Mouse (Mus musculus) MEL (cell line): ENCODE measurements around the gene Igflr1. TPM values are rescaled to one million over a fixed set of nuclear protein-coding genes. Genes with fewer than 3 reads are reported as not detected.

Experiments
- DNase-seq: peaks from one replicate; pipeline ENCODE4 v3.0.0; 2011; ENCODE audit warnings: low read depth, low spot score
- H3K27ac ChIP-seq: 2 replicates; pipeline ENCODE4 v1.5.1; 2012; ENCODE audit warnings: low read depth, mild to moderate bottlenecking, control low read depth, low read length, moderate library complexity; ENCODE audit not compliant: control insufficient read depth
- H3K27me3 ChIP-seq, 2 experiments: fragments of 150-350 bp in 1 of 2; sonication (generic) in 1 of 2; 2 replicates each; pipeline ENCODE4 v1.6.1; 2012; ENCODE audit warnings: low read length in 2 of 2, mild to moderate bottlenecking in 2 of 2, improper control_type of control experiment in 1 of 2, moderate library complexity in 1 of 2; ENCODE audit not compliant: insufficient read depth in 2 of 2, control insufficient read depth in 1 of 2
- H3K36me3 ChIP-seq, 2 experiments: 2 replicates each; pipeline ENCODE4 v1.6.1; 2012 to 2014; ENCODE audit warnings: low read length in 2 of 2, improper control_type of control experiment in 1 of 2, inconsistent platforms in 1 of 2, mild to moderate bottlenecking in 1 of 2; ENCODE audit not compliant: insufficient read depth in 2 of 2, control insufficient read depth in 1 of 2
- H3K4me1 ChIP-seq, 2 experiments: fragments of 150-350 bp in 1 of 2; sonication (generic) in 1 of 2; 2 replicates each; pipeline ENCODE4 v1.6.1; 2012; ENCODE audit warnings: low read length in 2 of 2, improper control_type of control experiment in 1 of 2, mild to moderate bottlenecking in 1 of 2; ENCODE audit not compliant: insufficient read depth in 2 of 2, control insufficient read depth in 1 of 2
- H3K4me3 ChIP-seq, 2 experiments: fragments of 150-350 bp in 1 of 2; sonication (generic) in 1 of 2; 2 replicates each; pipeline ENCODE4 v1.5.1; 2012; ENCODE audit warnings: low read depth in 2 of 2, low read length in 2 of 2, mild to moderate bottlenecking in 2 of 2, moderate library complexity in 2 of 2, control low read depth in 1 of 2, improper control_type of control experiment in 1 of 2; ENCODE audit not compliant: control insufficient read depth in 1 of 2, insufficient read depth in 1 of 2
- H3K79me2 ChIP-seq: 2 replicates; pipeline ENCODE4 v1.6.1; 2012; ENCODE audit warnings: mild to moderate bottlenecking, low read length, moderate library complexity; ENCODE audit not compliant: control insufficient read depth, poor library complexity, insufficient read depth
- H3K9ac ChIP-seq: 2 replicates; pipeline ENCODE4 v1.6.1; 2012; ENCODE audit warnings: low read depth, mild to moderate bottlenecking, control low read depth, low read length, moderate library complexity; ENCODE audit not compliant: control insufficient read depth, poor library complexity, severe bottlenecking
- H3K9me3 ChIP-seq: fragments of 150-350 bp; sonication (generic); replicated peaks from 2 replicates; pipeline ENCODE4 v1.6.1; 2012; ENCODE audit warnings: mild to moderate bottlenecking, low read length, improper control_type of control experiment, moderate library complexity; ENCODE audit not compliant: insufficient read depth
- CHD1 ChIP-seq: IDR thresholded peaks from 2 replicates; pipeline ENCODE4 v1.6.1; 2012; ENCODE audit warnings: low read depth, mild to moderate bottlenecking, inconsistent platforms, low read length, improper control_type of control experiment
- E2F4 ChIP-seq: IDR thresholded peaks from 2 replicates; pipeline ENCODE4 v1.6.1; 2011; ENCODE audit warnings: low read depth, low read length, improper control_type of control experiment, borderline replicate concordance
- ELF1 ChIP-seq: IDR thresholded peaks from 2 replicates; pipeline ENCODE4 v1.6.1; 2014; ENCODE audit warnings: low read depth, mild to moderate bottlenecking, inconsistent platforms, low read length, improper control_type of control experiment, moderate library complexity
- ETS1 ChIP-seq: IDR thresholded peaks from 2 replicates; pipeline ENCODE4 v1.6.1; 2012; ENCODE audit warnings: low read depth, mild to moderate bottlenecking, inconsistent platforms, low read length, improper control_type of control experiment, moderate library complexity
- GABPA ChIP-seq: IDR thresholded peaks from 2 replicates; pipeline ENCODE4 v1.6.1; 2012; ENCODE audit warnings: low read depth, mild to moderate bottlenecking, inconsistent platforms, low read length, improper control_type of control experiment, moderate library complexity
- GATA1 ChIP-seq: IDR thresholded peaks from 2 replicates; pipeline ENCODE4 v1.6.1; 2011; ENCODE audit warnings: low read depth, low read length, improper control_type of control experiment
- HCFC1 ChIP-seq: IDR thresholded peaks from 2 replicates; pipeline ENCODE4 v1.6.1; 2012; ENCODE audit warnings: low read depth, mild to moderate bottlenecking, inconsistent platforms, low read length, improper control_type of control experiment, moderate library complexity
- JUND ChIP-seq: IDR thresholded peaks from 2 replicates; pipeline ENCODE4 v1.6.1; 2011; ENCODE audit warnings: low read depth, mild to moderate bottlenecking, improper control_type of control experiment, low read length
- KAT2A ChIP-seq: conservative IDR thresholded peaks from 2 replicates; pipeline ENCODE4 v1.6.1; 2012; ENCODE audit warnings: low read depth, low read length, improper control_type of control experiment, inconsistent platforms
- MAFK ChIP-seq: IDR thresholded peaks from 2 replicates; pipeline ENCODE4 v1.6.1; 2011; ENCODE audit warnings: low read depth, mild to moderate bottlenecking, low read length, improper control_type of control experiment, borderline replicate concordance
- MAZ ChIP-seq: IDR thresholded peaks from 2 replicates; pipeline ENCODE4 v1.6.1; 2012; ENCODE audit warnings: low read depth, mild to moderate bottlenecking, inconsistent platforms, low read length, improper control_type of control experiment
- MEF2A ChIP-seq: IDR thresholded peaks from 2 replicates; pipeline ENCODE4 v1.6.1; 2014; ENCODE audit warnings: low read depth, mild to moderate bottlenecking, inconsistent platforms, low read length, improper control_type of control experiment; ENCODE audit not compliant: poor library complexity, insufficient replicate concordance, severe bottlenecking; ENCODE audit errors: extremely low read depth
- MXI1 ChIP-seq: IDR thresholded peaks from 2 replicates; pipeline ENCODE4 v1.6.1; 2011; ENCODE audit warnings: mild to moderate bottlenecking, low read depth, low read length, improper control_type of control experiment
- MYB ChIP-seq: IDR thresholded peaks from 2 replicates; pipeline ENCODE4 v1.6.1; 2011; ENCODE audit warnings: mild to moderate bottlenecking, low read depth, low read length, improper control_type of control experiment
- NELFE ChIP-seq: IDR thresholded peaks from 2 replicates; pipeline ENCODE4 v1.6.1; 2011; ENCODE audit warnings: low read depth, low read length, improper control_type of control experiment
- POLR2A ChIP-seq, 2 experiments: IDR thresholded peaks; 2 replicates each; pipeline ENCODE4 v1.6.1; 2011 to 2012; ENCODE audit warnings: low read length in 2 of 2, mild to moderate bottlenecking in 2 of 2, control low read depth in 1 of 2, improper control_type of control experiment in 1 of 2, low read depth in 1 of 2, moderate library complexity in 1 of 2; ENCODE audit not compliant: control insufficient read depth in 1 of 2, insufficient read depth in 1 of 2, poor library complexity in 1 of 2
- POLR2AphosphoS2 ChIP-seq: IDR thresholded peaks from 2 replicates; pipeline ENCODE4 v1.6.1; 2011; ENCODE audit warnings: low read length, improper control_type of control experiment
- POLR2AphosphoS5 ChIP-seq: IDR thresholded peaks from 2 replicates; pipeline ENCODE4 v1.6.1; 2012; ENCODE audit warnings: low read depth, borderline replicate concordance, mild to moderate bottlenecking, inconsistent platforms, low read length, moderate library complexity, mixed read lengths
- RAD21 ChIP-seq: IDR thresholded peaks from 2 replicates; pipeline ENCODE4 v1.6.1; 2011; ENCODE audit warnings: mild to moderate bottlenecking, low read depth, low read length, improper control_type of control experiment
- RCOR1 ChIP-seq: IDR thresholded peaks from 2 replicates; pipeline ENCODE4 v1.6.1; 2012; ENCODE audit warnings: low read depth, mild to moderate bottlenecking, inconsistent platforms, low read length, improper control_type of control experiment
- SMC3 ChIP-seq: IDR thresholded peaks from 2 replicates; pipeline ENCODE4 v1.6.1; 2011; ENCODE audit warnings: low read depth, low read length, improper control_type of control experiment
- TAL1 ChIP-seq: IDR thresholded peaks from 2 replicates; pipeline ENCODE4 v1.6.1; 2012; ENCODE audit warnings: mild to moderate bottlenecking, inconsistent platforms, low read length, moderate library complexity, mixed read lengths
- TBP ChIP-seq: IDR thresholded peaks from 2 replicates; pipeline ENCODE4 v1.8.0; 2011; ENCODE audit warnings: low read depth, low read length, improper control_type of control experiment
- TCF12 ChIP-seq: IDR thresholded peaks from 2 replicates; pipeline ENCODE4 v1.6.1; 2014; ENCODE audit warnings: low read depth, mild to moderate bottlenecking, inconsistent platforms, low read length, improper control_type of control experiment, moderate library complexity
- UBTF ChIP-seq: IDR thresholded peaks from 2 replicates; pipeline ENCODE4 v1.6.1; 2012; ENCODE audit warnings: low read depth, mild to moderate bottlenecking, inconsistent platforms, low read length, improper control_type of control experiment, moderate library complexity, borderline replicate concordance; ENCODE audit not compliant: insufficient read depth
- USF1 ChIP-seq: IDR thresholded peaks from 2 replicates; pipeline ENCODE4 v1.6.1; 2014; ENCODE audit warnings: low read depth, mild to moderate bottlenecking, inconsistent platforms, low read length, improper control_type of control experiment, moderate library complexity
- USF2 ChIP-seq, 2 experiments: IDR thresholded peaks; 2 replicates each; pipeline ENCODE4 v1.6.1; 2011 to 2012; ENCODE audit warnings: improper control_type of control experiment in 2 of 2, low read length in 2 of 2, borderline replicate concordance in 1 of 2, inconsistent platforms in 1 of 2, low read depth in 1 of 2, mild to moderate bottlenecking in 1 of 2; ENCODE audit not compliant: insufficient read depth in 1 of 2
- ZMIZ1 ChIP-seq: IDR thresholded peaks from 2 replicates; pipeline ENCODE4 v1.6.1; 2012; ENCODE audit warnings: low read depth, mild to moderate bottlenecking, inconsistent platforms, low read length, improper control_type of control experiment, moderate library complexity
- ZNF384 ChIP-seq: IDR thresholded peaks from 2 replicates; pipeline ENCODE4 v1.6.1; 2012; ENCODE audit warnings: low read depth, mild to moderate bottlenecking, inconsistent platforms, low read length, improper control_type of control experiment
- polyA plus RNA-seq, 2 experiments: library from polyadenylated mRNA; stranded (reverse) in 1 of 2; unstranded in 1 of 2; fragments of >175 nt in 1 of 2; fragments of >200 nt in 1 of 2; gene quantifications; 2 replicates each; pipeline versions ENCODE4 v1.2.1 to v1.2.4; 2012; ENCODE audit warnings: low replicate concordance in 2 of 2, low read depth in 1 of 2; ENCODE audit not compliant: insufficient read length in 2 of 2, insufficient read depth in 1 of 2, missing spikeins in 1 of 2
- total RNA-seq: library from RNA; depleted of rRNA; stranded (reverse); fragments of 300-350 nt; gene quantifications from 2 replicates; pipeline ENCODE4 v1.2.3, GENCODE M21; 2012

Gene Igflr1
- total and polyA plus RNA-seq, 3 experiments, result 1.3 to 3.1 TPM; not detected in 1

- Histone ChIP-seq H3K79me2 (peaks cover 2% of the 10 kb centered on the region; the same call in 1 of the 2 replicates), H3K4me1 (peaks cover 0 to 8% of the 10 kb centered on the region in 2 experiments; a peak in 1 of 4 replicates), H3K9me3 (no peaks in the 10 kb centered on the region), H3K36me3 (peaks cover 0 to 8% of the 10 kb centered on the region in 2 experiments; a peak in 3 of 4 replicates), H3K27ac (no peak overlapping the region), H3K9ac (no peak overlapping the region), H3K4me3 (no peak overlapping the region), H3K27me3 (no peaks in the 10 kb centered on the region)
- no peak for TF ChIP-seq JUND
- no peak for TF ChIP-seq TCF12
- no peak for TF ChIP-seq E2F4
- TF ChIP-seq NELFE, result no peak
- TF ChIP-seq POLR2AphosphoS5, result no peak
- no peak for TF ChIP-seq UBTF
- no peak for TF ChIP-seq MAFK
- no peak for TF ChIP-seq CHD1
- no peak for TF ChIP-seq USF2 (IDR thresholded peaks at IDR 0.05; ENCODE audit: borderline replicate concordance in 1 of 2, insufficient read depth in 1 of 2, low read depth in 1 of 2, low read length in 2 of 2)
- TF ChIP-seq POLR2A (IDR thresholded peaks at IDR 0.05; ENCODE audit: control insufficient read depth in 1 of 2, insufficient read depth in 1 of 2, low read depth in 1 of 2, low read length in 2 of 2, poor library complexity in 1 of 2), result no peak
- TF ChIP-seq MYB, result no peak
- TF ChIP-seq GATA1, result no peak
- TF ChIP-seq ETS1, result no peak
- no peak for TF ChIP-seq RCOR1
- TF ChIP-seq GABPA, result no peak
- TF ChIP-seq RAD21, result no peak
- TF ChIP-seq TAL1, result no peak
- no peak for TF ChIP-seq KAT2A
- TF ChIP-seq ZNF384, result no peak
- DNase-seq, result no peak
Observed at GRCm38 (mm10) chr7:30550603-30551002, 14.6 kb upstream of the Igflr1 start.

DNA sequence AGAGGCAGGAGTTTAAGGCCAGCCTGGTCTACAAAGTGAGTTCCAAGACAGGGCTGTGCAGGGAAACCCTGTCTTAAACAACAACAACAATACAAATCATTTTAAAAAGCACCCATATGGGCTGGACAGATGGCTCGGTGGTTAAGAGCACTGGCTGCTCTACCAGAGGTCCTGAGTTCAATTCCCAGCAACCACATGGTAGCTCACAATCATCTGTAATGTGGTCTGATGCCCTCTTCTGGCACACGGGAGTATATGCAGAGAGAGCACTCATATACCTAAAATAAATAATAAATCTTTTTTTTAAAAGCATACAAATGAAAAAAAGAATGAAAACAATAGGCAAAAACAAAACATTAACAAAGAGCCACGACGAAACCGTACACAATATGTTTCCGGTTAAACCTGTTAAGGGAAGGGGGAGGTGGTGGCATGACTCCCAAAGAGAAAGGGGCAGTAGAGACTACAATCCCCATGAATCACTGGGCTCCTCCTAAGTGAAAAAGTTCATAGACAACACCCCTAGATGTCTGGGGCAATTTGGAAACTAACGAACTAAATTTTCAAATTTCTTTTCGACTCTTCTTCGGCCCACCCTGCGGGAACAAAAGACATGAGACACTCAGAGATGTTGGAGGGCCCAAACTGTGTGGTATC, 13.7 kb upstream of the Igflr1 start:
- Histone ChIP-seq H3K36me3 (peaks cover 0 to 5% of the 10 kb centered on the region in 2 experiments; a peak in 2 of 4 replicates), H3K4me1 (peaks cover 0 to 5% of the 10 kb centered on the region in 2 experiments; a peak in 1 of 4 replicates), H3K4me3 (peak overlapping the region; percentile 48 to 71), H3K9me3 (no peaks in the 10 kb centered on the region), H3K27ac (peak overlapping the region; percentile 93), H3K9ac (peak overlapping the region; percentile 81), H3K79me2 (peaks cover 2% of the 10 kb centered on the region; the same call in 1 of the 2 replicates), H3K27me3 (no peaks in the 10 kb centered on the region)
- DNase-seq, result peak; percentile 89
- peak; percentile 87 for TF ChIP-seq TBP
- TF ChIP-seq MXI1, result peak; percentile 53
- no peak for TF ChIP-seq ETS1
- TF ChIP-seq MEF2A, result no peak
- no peak for TF ChIP-seq POLR2AphosphoS2
- TF ChIP-seq UBTF, result no peak
- TF ChIP-seq RCOR1, result peak; percentile 26; the same call in 1 of the 2 replicates
- TF ChIP-seq ELF1, result 0 out of 2 replicates have a peak, but pooled peaks have one; percentile 4
- no peak for TF ChIP-seq USF2 (IDR thresholded peaks at IDR 0.05; ENCODE audit: borderline replicate concordance in 1 of 2, insufficient read depth in 1 of 2, low read depth in 1 of 2, low read length in 2 of 2)
- no peak for TF ChIP-seq POLR2AphosphoS5
- TF ChIP-seq SMC3, result peak; percentile 26; the same call in 1 of the 2 replicates
- no peak for TF ChIP-seq MAZ
- TF ChIP-seq CHD1, result no peak
- TF ChIP-seq HCFC1, result peak; percentile 91
- TF ChIP-seq ZNF384, result peak; percentile 36; the same call in 1 of the 2 replicates
- no peak for TF ChIP-seq GABPA
- no peak for TF ChIP-seq ZMIZ1
- TF ChIP-seq USF1, result 0 out of 2 replicates have a peak, but pooled peaks have one; percentile 20
